Mouse (Mus musculus): Measurements from ENCODE around the gene Cfap99. TPM values are rescaled to one million over a fixed set of nuclear protein-coding genes. Genes with fewer than 3 reads are reported as not detected.

Gene Cfap99
- polyA plus RNA-seq, 1 experiment from 2014 or later: not detected

GRCm38 (mm10) chr5:34274676-34275293, 13.6 kb upstream of the Cfap99 start:
- Histone ChIP-seq H3K36me3 (ENCODE audit: control insufficient read depth, insufficient read depth) (no peaks in the 10 kb centered on the region), H3K9ac (ENCODE audit: low read depth, low read length) (no peak overlapping the region), H3K27ac (ENCODE audit: low read length) (no peak overlapping the region), H3K4me2 (ENCODE audit: low read depth, low read length) (no peak overlapping the region), H3K27me3 (ENCODE audit: control insufficient read depth, insufficient read depth, low read depth, low read length) (no peaks in the 10 kb centered on the region), H3K4me1 (ENCODE audit: control insufficient read depth, low read depth, low read length) (no peaks in the 10 kb centered on the region), H3K9me3 (replicated peaks; ENCODE audit: control insufficient read depth, low read length) (no peaks in the 10 kb centered on the region), H3K4me3 (ENCODE audit: low read depth, low read length) (no peak overlapping the region)
- no peak for ATAC-seq (ENCODE audit: low read depth)
- 68% methylated on average over 10 of the region's 10 CpGs for WGBS (ENCODE audit: insufficient replicate concordance)

GRCm38 (mm10) chr5:34276191-34276590, 12.2 kb upstream of the Cfap99 start:
- H3K9ac ChIP-seq (ENCODE audit: low read depth, low read length): no peak overlapping the region
- H3K4me2 ChIP-seq (ENCODE audit: low read depth, low read length): no peak overlapping the region
- H3K9me3 ChIP-seq (replicated peaks; ENCODE audit: control insufficient read depth, low read length): no peaks in the 10 kb centered on the region
- WGBS (ENCODE audit: insufficient replicate concordance): 56% methylated on average over 7 of the region's 7 CpGs
- ATAC-seq (ENCODE audit: low read depth): no peak
- no peaks in the 10 kb centered on the region for H3K4me1 ChIP-seq (ENCODE audit: control insufficient read depth, low read depth, low read length)
- H3K36me3 ChIP-seq (ENCODE audit: control insufficient read depth, insufficient read depth): no peaks in the 10 kb centered on the region
- no peaks in the 10 kb centered on the region for H3K27me3 ChIP-seq (ENCODE audit: control insufficient read depth, insufficient read depth, low read depth, low read length)
- no peak overlapping the region for H3K27ac ChIP-seq (ENCODE audit: low read length)
- H3K4me3 ChIP-seq (ENCODE audit: low read depth, low read length): no peak overlapping the region

GRCm38 (mm10) chr5:34276746-34277145, 11.7 kb upstream of the Cfap99 start:
- Histone ChIP-seq H3K27me3 (ENCODE audit: control insufficient read depth, insufficient read depth, low read depth, low read length) (no peaks in the 10 kb centered on the region), H3K4me1 (ENCODE audit: control insufficient read depth, low read depth, low read length) (no peaks in the 10 kb centered on the region), H3K27ac (ENCODE audit: low read length) (no peak overlapping the region), H3K9me3 (replicated peaks; ENCODE audit: control insufficient read depth, low read length) (no peaks in the 10 kb centered on the region), H3K9ac (ENCODE audit: low read depth, low read length) (no peak overlapping the region), H3K36me3 (ENCODE audit: control insufficient read depth, insufficient read depth) (no peaks in the 10 kb centered on the region), H3K4me3 (ENCODE audit: low read depth, low read length) (no peak overlapping the region), H3K4me2 (ENCODE audit: low read depth, low read length) (no peak overlapping the region)
- no peak for ATAC-seq (ENCODE audit: low read depth)
- 59% methylated on average over 6 of the region's 6 CpGs for WGBS (ENCODE audit: insufficient replicate concordance)

GRCm38 (mm10) chr5:34278058-34278457, 10.3 kb upstream of the Cfap99 start:
- no peak overlapping the region for H3K27ac ChIP-seq (ENCODE audit: low read length)
- no peak for ATAC-seq (ENCODE audit: low read depth)
- no peak overlapping the region for H3K4me2 ChIP-seq (ENCODE audit: low read depth, low read length)
- WGBS (ENCODE audit: insufficient replicate concordance): 36% methylated on average over 4 of the region's 4 CpGs
- H3K4me3 ChIP-seq (ENCODE audit: low read depth, low read length): no peak overlapping the region
- H3K4me1 ChIP-seq (ENCODE audit: control insufficient read depth, low read depth, low read length): no peaks in the 10 kb centered on the region
- H3K9me3 ChIP-seq (replicated peaks; ENCODE audit: control insufficient read depth, low read length): no peaks in the 10 kb centered on the region
- H3K9ac ChIP-seq (ENCODE audit: low read depth, low read length): no peak overlapping the region
- no peaks in the 10 kb centered on the region for H3K36me3 ChIP-seq (ENCODE audit: control insufficient read depth, insufficient read depth)
- H3K27me3 ChIP-seq (ENCODE audit: control insufficient read depth, insufficient read depth, low read depth, low read length): no peaks in the 10 kb centered on the region

GRCm38 (mm10) chr5:34279214-34279613, 9.2 kb upstream of the Cfap99 start:
- Histone ChIP-seq H3K36me3 (ENCODE audit: control insufficient read depth, insufficient read depth) (no peaks in the 10 kb centered on the region), H3K4me1 (ENCODE audit: control insufficient read depth, low read depth, low read length) (no peaks in the 10 kb centered on the region), H3K27me3 (ENCODE audit: control insufficient read depth, insufficient read depth, low read depth, low read length) (no peaks in the 10 kb centered on the region), H3K27ac (ENCODE audit: low read length) (no peak overlapping the region), H3K4me2 (ENCODE audit: low read depth, low read length) (no peak overlapping the region), H3K9me3 (replicated peaks; ENCODE audit: control insufficient read depth, low read length) (no peaks in the 10 kb centered on the region), H3K9ac (ENCODE audit: low read depth, low read length) (no peak overlapping the region), H3K4me3 (ENCODE audit: low read depth, low read length) (no peak overlapping the region)
- WGBS (ENCODE audit: insufficient replicate concordance): 72% methylated on average over 9 of the region's 9 CpGs
- ATAC-seq (ENCODE audit: low read depth): no peak

- 42% methylated on average over 7 of the region's 7 CpGs for WGBS (ENCODE audit: insufficient replicate concordance)
- ATAC-seq (ENCODE audit: low read depth): no peak
- no peak overlapping the region for H3K4me3 ChIP-seq (ENCODE audit: low read depth, low read length)
- H3K4me2 ChIP-seq (ENCODE audit: low read depth, low read length): no peak overlapping the region
- H3K27ac ChIP-seq (ENCODE audit: low read length): no peak overlapping the region
- no peaks in the 10 kb centered on the region for H3K36me3 ChIP-seq (ENCODE audit: control insufficient read depth, insufficient read depth)
- no peak overlapping the region for H3K9ac ChIP-seq (ENCODE audit: low read depth, low read length)
- no peaks in the 10 kb centered on the region for H3K9me3 ChIP-seq (replicated peaks; ENCODE audit: control insufficient read depth, low read length)
- peaks cover 7% of the 10 kb centered on the region for H3K27me3 ChIP-seq (ENCODE audit: control insufficient read depth, insufficient read depth, low read depth, low read length)
- no peaks in the 10 kb centered on the region for H3K4me1 ChIP-seq (ENCODE audit: control insufficient read depth, low read depth, low read length)
Observed at GRCm38 (mm10) chr5:34280976-34281375, 7.4 kb upstream of the Cfap99 start.

GRCm38 (mm10) chr5:34283355-34283754, 5.0 kb upstream of the Cfap99 start:
- Histone ChIP-seq H3K27me3 (ENCODE audit: control insufficient read depth, insufficient read depth, low read depth, low read length) (peaks cover 31% of the 10 kb centered on the region), H3K4me3 (ENCODE audit: low read depth, low read length) (no peak overlapping the region), H3K4me2 (ENCODE audit: low read depth, low read length) (no peak overlapping the region), H3K9ac (ENCODE audit: low read depth, low read length) (no peak overlapping the region), H3K4me1 (ENCODE audit: control insufficient read depth, low read depth, low read length) (peaks cover 4% of the 10 kb centered on the region; the same call in 1 of the 2 replicates), H3K9me3 (replicated peaks; ENCODE audit: control insufficient read depth, low read length) (no peaks in the 10 kb centered on the region), H3K36me3 (ENCODE audit: control insufficient read depth, insufficient read depth) (no peaks in the 10 kb centered on the region), H3K27ac (ENCODE audit: low read length) (no peak overlapping the region)
- WGBS (ENCODE audit: insufficient replicate concordance): 57% methylated on average over 5 of the region's 5 CpGs
- ATAC-seq (ENCODE audit: low read depth): no peak

GRCm38 (mm10) chr5:34284156-34284750, 4.1 kb upstream of the Cfap99 start:
- Histone ChIP-seq H3K27ac (ENCODE audit: low read length) (no peak overlapping the region), H3K4me1 (ENCODE audit: control insufficient read depth, low read depth, low read length) (peaks cover 4% of the 10 kb centered on the region; the same call in 1 of the 2 replicates), H3K4me2 (ENCODE audit: low read depth, low read length) (no peak overlapping the region), H3K9ac (ENCODE audit: low read depth, low read length) (no peak overlapping the region), H3K4me3 (ENCODE audit: low read depth, low read length) (no peak overlapping the region), H3K9me3 (replicated peaks; ENCODE audit: control insufficient read depth, low read length) (no peaks in the 10 kb centered on the region), H3K36me3 (ENCODE audit: control insufficient read depth, insufficient read depth) (no peaks in the 10 kb centered on the region), H3K27me3 (ENCODE audit: control insufficient read depth, insufficient read depth, low read depth, low read length) (peaks cover 40% of the 10 kb centered on the region)
- ATAC-seq (ENCODE audit: low read depth): no peak
- WGBS (ENCODE audit: insufficient replicate concordance): 28% methylated on average over 3 of the region's 3 CpGs

- H3K27me3 ChIP-seq (ENCODE audit: control insufficient read depth, insufficient read depth, low read depth, low read length): peaks cover 45% of the 10 kb centered on the region
- H3K9ac ChIP-seq (ENCODE audit: low read depth, low read length): no peak overlapping the region
- H3K4me3 ChIP-seq (ENCODE audit: low read depth, low read length): no peak overlapping the region
- WGBS (ENCODE audit: insufficient replicate concordance): 74% methylated on average over 2 of the region's 2 CpGs
- H3K9me3 ChIP-seq (replicated peaks; ENCODE audit: control insufficient read depth, low read length): no peaks in the 10 kb centered on the region
- no peaks in the 10 kb centered on the region for H3K36me3 ChIP-seq (ENCODE audit: control insufficient read depth, insufficient read depth)
- H3K4me2 ChIP-seq (ENCODE audit: low read depth, low read length): no peak overlapping the region
- no peak for ATAC-seq (ENCODE audit: low read depth)
- H3K27ac ChIP-seq (ENCODE audit: low read length): no peak overlapping the region
- H3K4me1 ChIP-seq (ENCODE audit: control insufficient read depth, low read depth, low read length): peaks cover 4% of the 10 kb centered on the region; the same call in 1 of the 2 replicates
Observed at GRCm38 (mm10) chr5:34285285-34285684, 3.1 kb upstream of the Cfap99 start.

Measured in liver, embryonic 16.5 days (tissue).